In genomic region chr4:139199703-139200340, GRCm38 (mm10) we compare ENCODE assay signal across 9 mouse cellular contexts. TPM values are rescaled to one million over a fixed set of nuclear protein-coding genes. Genes with fewer than 3 reads are reported as not detected.
DNase-seq lines count a peak whose midpoint lies in the region; ATAC-seq and TF ChIP-seq lines count a peak whose summit lies in the region.
"Had no signal": no experiment of that assay in that cellular context is flagged by ENCODE, and none has a peak within 500 bp of the region (broad histone marks: within the 10 kb centered on the region; RNA-seq: fewer than 3 reads in every experiment).

No protein-coding gene starts in this region.

- peaks cover 100% of the 10 kb centered on the region for H3K79me2 ChIP-seq in macrophage (ENCODE audit: inconsistent target)

- no peaks in the 10 kb centered on the region; the same call in 1 of the 2 replicates for H3K36me3 ChIP-seq in macrophage (ENCODE audit: inconsistent target)

- no peak for TF ChIP-seq CTCF in gastrocnemius, adult 2 months (IDR thresholded peaks at IDR 0.05)

- DNase-seq in gastrocnemius, adult 2 months, result peak; percentile 38
- DNase-seq in gastrocnemius, adult 18-20 months (ENCODE audit: low spot score), result no peak
- DNase-seq in CD4-positive helper T cell, adult 2 months (ENCODE audit: low read depth, low spot score), result peak; percentile 57
- DNase-seq in ovary, postnatal 14 days (ENCODE audit: low spot score), result no peak
- no peak for DNase-seq in urinary bladder, adult 18-20 months (ENCODE audit: low spot score in 2 of 2)
- DNase-seq in kidney, adult 18-20 months, result no peak

- H3K27ac ChIP-seq in gastrocnemius, adult 2 months, result peak overlapping the region; percentile 100
- H3K27ac ChIP-seq in macrophage, result peak overlapping the region; percentile 95
- H3K27ac ChIP-seq: neural tube, embryonic 13.5 days had no signal

- intact Hi-C loops in gastrocnemius, adult 2 months (cut with DNase I), result loop anchor here (5.0 kb wide), 1 partner anchor 32 kb away; no protein-coding TSS in a partner anchor

- 0% methylated on average over 8 of the region's 8 CpGs for WGBS in macrophage (ENCODE audit: missing documents)

- ATAC-seq in common myeloid progenitor, adult 5-6 weeks (replicated peaks; ENCODE audit: low read depth, poor library complexity, severe bottlenecking), result peak; percentile 50

- peak overlapping the region; percentile 31 for H3K4me3 ChIP-seq in gastrocnemius, adult 2 months
- H3K4me3 ChIP-seq in macrophage (ENCODE audit: inconsistent target), result no peak overlapping the region
- H3K4me3 ChIP-seq: neural tube, embryonic 13.5 days had no signal

RNA-seq across cellular contexts. Expression of gene Capzb, which starts 7.1 kb away (rescaled TPM):
- total RNA-seq in gastrocnemius, adult 2 months (2021), result 100 to 1,000 TPM; 444 to 499 TPM
- total RNA-seq in gastrocnemius, adult 18-20 months (2021), result 100 to 1,000 TPM; 416 to 422 TPM
- total RNA-seq in common myeloid progenitor, adult 5-6 weeks (2017), result 126 and 137 TPM in 2 replicates
- 100 to 1,000 TPM; 159 to 332 (median 238) TPM for total RNA-seq in macrophage (2018; cell fraction: chromatin; rRNA removed)
- total RNA-seq in macrophage (2018; cell fraction: cytosol; rRNA removed), result 100 to 1,000 TPM; 379 to 591 (median 456) TPM
- total RNA-seq in macrophage (2018; cell fraction: nucleus; rRNA removed), result 100 to 1,000 TPM; 176 to 252 (median 211) TPM
- 485 to 769 TPM (median 513 TPM) in 3 replicates for polyA plus RNA-seq in macrophage (2018)

Comparison
In these comparisons a context has a peak if more than half of its experiments do, and no peak if none do; other contexts are left out.
1. DNase-seq: peak in gastrocnemius, adult 2 months (single experiment) and CD4-positive helper T cell, adult 2 months (single experiment); none in gastrocnemius, adult 18-20 months (single experiment), ovary, postnatal 14 days (single experiment), urinary bladder, adult 18-20 months (0 of 2) and kidney, adult 18-20 months (single experiment).